Mouse (Mus musculus): ENCODE data around the gene Mid1. TPM values are rescaled to one million over a fixed set of nuclear protein-coding genes. Genes with fewer than 3 reads are reported as not detected.
"Not testable (repeated sequence)": the region's sequence is repeated elsewhere in the genome, so short reads cannot be mapped to it uniquely, and the experiment has no call there.

Mid1 gene
- polyA plus RNA-seq, 1 experiment from 2014 or later: 27.4 TPM

DNA sequence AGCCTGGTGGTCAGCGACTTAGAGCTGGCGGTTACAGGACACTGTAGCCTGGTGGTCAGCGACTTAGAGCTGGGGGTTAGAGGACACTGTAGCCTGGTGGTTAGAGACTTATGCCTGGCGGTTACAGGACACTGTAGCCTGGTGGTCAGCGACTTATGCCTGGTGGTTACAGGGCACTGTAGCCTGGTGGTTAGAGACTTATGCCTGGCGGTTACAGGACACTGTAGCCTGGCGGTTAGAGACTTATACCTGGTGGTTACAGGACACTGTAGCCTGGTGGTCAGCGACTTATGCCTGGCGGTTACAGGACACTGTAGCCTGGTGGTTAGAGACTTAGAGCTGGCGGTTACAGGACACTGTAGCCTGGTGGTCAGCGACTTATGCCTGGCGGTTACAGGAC is 330.9 kb downstream of the Mid1 start:
- peaks cover 31% of the 10 kb centered on the region for H3K36me3 ChIP-seq (ENCODE audit: control insufficient read depth, insufficient read depth, low read length)
- H3K4me1 ChIP-seq (replicated peaks; ENCODE audit: control insufficient read depth, insufficient read depth, low read length); H3K9ac ChIP-seq (ENCODE audit: low read length); H3K4me3 ChIP-seq (ENCODE audit: low read depth, low read length); H3K27me3 ChIP-seq (ENCODE audit: control insufficient read depth, insufficient read depth, low read length); H3K4me2 ChIP-seq (ENCODE audit: low read depth, low read length, severe bottlenecking); H3K27ac ChIP-seq (ENCODE audit: low read depth, low read length); DNase-seq (ENCODE audit: low spot score); ATAC-seq (replicated peaks; ENCODE audit: low FRiP score): not testable (repeated sequence)
- 89% methylated on average over 10 of the region's 12 CpGs for WGBS
- H3K9me3 ChIP-seq (ENCODE audit: control insufficient read depth, low read length): peaks cover 25% of the 10 kb centered on the region

DNA sequence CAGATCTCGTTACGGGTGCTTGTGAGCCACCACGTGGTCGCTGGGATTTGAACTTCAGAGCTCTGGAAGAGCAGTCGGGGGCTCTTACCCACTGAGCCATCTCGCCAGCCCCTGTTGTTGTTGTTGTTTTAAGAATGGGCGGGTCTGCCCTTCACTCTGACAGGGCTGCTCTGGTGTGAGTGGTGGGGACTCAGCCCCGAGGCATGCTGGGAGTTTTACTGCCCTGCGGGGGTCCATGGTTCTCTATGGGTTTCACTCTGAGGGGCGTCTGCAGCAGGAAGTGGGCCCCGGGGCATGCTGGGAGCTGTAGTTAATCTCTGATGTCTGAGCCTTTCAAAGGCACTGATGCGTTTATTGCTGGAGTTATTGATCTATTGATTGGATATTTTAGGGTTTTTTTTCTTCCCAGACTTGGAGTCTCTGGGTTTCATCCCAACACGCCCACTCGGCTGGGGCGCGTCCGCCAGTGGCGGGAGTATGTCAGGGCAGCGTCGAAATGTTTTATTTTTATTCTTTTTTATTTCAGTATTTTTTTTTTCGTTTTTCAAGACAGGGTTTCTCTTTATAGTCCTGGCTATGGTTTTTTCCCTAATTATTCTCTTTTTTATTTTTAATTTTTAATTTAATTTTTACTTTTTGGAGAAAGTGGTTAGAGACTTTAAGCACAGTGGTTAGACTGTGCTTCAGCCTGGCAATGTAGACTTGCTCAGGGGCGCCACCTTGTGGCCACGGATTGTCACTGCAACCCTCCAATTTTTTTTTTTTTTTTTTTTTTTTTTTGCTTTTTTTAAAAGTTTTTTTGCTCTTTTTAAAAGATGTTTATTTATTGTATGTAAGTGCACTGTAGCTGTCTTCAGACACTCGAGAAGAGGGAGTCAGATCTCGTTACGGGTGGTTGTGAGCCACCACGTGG is 332.6 kb downstream of the Mid1 start:
- Histone ChIP-seq H3K27ac (ENCODE audit: low read depth, low read length) (peak overlapping the region; percentile 7), H3K36me3 (ENCODE audit: control insufficient read depth, insufficient read depth, low read length) (peaks cover 26% of the 10 kb centered on the region; the same call in 1 of the 2 replicates), H3K9me3 (ENCODE audit: control insufficient read depth, low read length) (peaks cover 22% of the 10 kb centered on the region)
- H3K9ac ChIP-seq (ENCODE audit: low read length); H3K27me3 ChIP-seq (ENCODE audit: control insufficient read depth, insufficient read depth, low read length); H3K4me1 ChIP-seq (replicated peaks; ENCODE audit: control insufficient read depth, insufficient read depth, low read length); H3K4me2 ChIP-seq (ENCODE audit: low read depth, low read length, severe bottlenecking); H3K4me3 ChIP-seq (ENCODE audit: low read depth, low read length): not testable (repeated sequence)
- ATAC-seq (replicated peaks; ENCODE audit: low FRiP score) (peak; percentile 90), DNase-seq (ENCODE audit: low spot score) (peak; percentile 94)
- WGBS: 54% methylated on average over 27 of the region's 27 CpGs

- DNase-seq (ENCODE audit: low spot score): peak; percentile 90
- Histone ChIP-seq H3K36me3 (ENCODE audit: control insufficient read depth, insufficient read depth, low read length) (peaks cover 26% of the 10 kb centered on the region; the same call in 1 of the 2 replicates), H3K9me3 (ENCODE audit: control insufficient read depth, low read length) (peaks cover 22% of the 10 kb centered on the region)
- WGBS: 87% methylated on average over 66 of the region's 66 CpGs
- H3K4me3 ChIP-seq (ENCODE audit: low read depth, low read length); H3K4me1 ChIP-seq (replicated peaks; ENCODE audit: control insufficient read depth, insufficient read depth, low read length); H3K9ac ChIP-seq (ENCODE audit: low read length); H3K4me2 ChIP-seq (ENCODE audit: low read depth, low read length, severe bottlenecking); H3K27me3 ChIP-seq (ENCODE audit: control insufficient read depth, insufficient read depth, low read length); H3K27ac ChIP-seq (ENCODE audit: low read depth, low read length): not testable (repeated sequence)
- ATAC-seq (replicated peaks; ENCODE audit: low FRiP score): peak; percentile 77
Observed at GRCm38 (mm10) chrX:170018571-170019218, 333.7 kb downstream of the Mid1 start.

GRCm38 (mm10) chrX:170019219-170019953 is 334.4 kb downstream of the Mid1 start:
- not testable (repeated sequence) for H3K27ac ChIP-seq (ENCODE audit: low read depth, low read length)

DNA sequence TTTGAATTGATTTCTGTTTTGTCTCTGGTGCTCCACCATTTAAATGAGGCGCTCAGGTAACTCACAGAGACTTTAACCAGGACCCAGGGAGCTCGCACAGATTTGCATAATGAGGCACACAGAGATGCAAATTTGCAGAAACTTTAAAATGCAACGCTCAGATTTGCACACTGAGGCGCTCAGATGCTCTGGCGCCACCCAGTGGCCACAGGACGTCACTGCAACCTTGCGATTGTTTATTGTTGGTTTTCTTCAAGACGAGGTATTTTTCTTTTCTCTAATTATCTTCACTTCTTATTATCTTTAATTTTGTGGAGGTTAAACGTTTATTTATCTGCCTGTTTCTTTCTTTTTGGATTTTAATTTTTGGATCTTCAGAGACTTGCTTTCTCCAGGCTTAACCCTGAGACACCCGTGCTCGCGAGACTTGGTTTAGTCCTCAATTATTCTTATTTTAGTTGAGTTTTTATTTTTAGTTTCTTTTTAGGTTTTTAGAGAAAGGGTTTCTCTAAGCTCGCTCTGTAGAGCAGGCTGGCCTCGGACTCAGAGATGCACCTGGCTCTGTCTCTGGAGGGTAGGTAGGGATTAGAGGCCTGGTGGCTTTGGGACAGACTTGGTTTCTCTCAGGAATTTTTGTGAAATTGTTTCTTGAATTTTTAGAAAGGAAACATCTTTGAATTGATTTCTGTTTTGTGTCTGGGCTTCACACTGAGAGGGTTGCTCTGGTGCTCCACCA is 335.1 kb downstream of the Mid1 start:
- not testable (repeated sequence) for H3K9ac ChIP-seq (ENCODE audit: low read length); H3K27me3 ChIP-seq (ENCODE audit: control insufficient read depth, insufficient read depth, low read length); ATAC-seq (replicated peaks; ENCODE audit: low FRiP score); H3K4me2 ChIP-seq (ENCODE audit: low read depth, low read length, severe bottlenecking); H3K4me3 ChIP-seq (ENCODE audit: low read depth, low read length); H3K4me1 ChIP-seq (replicated peaks; ENCODE audit: control insufficient read depth, insufficient read depth, low read length)
- Histone ChIP-seq H3K27ac (ENCODE audit: low read depth, low read length) (peak overlapping the region; percentile 19; the same call in 1 of the 2 replicates), H3K36me3 (ENCODE audit: control insufficient read depth, insufficient read depth, low read length) (peaks cover 26% of the 10 kb centered on the region; the same call in 1 of the 2 replicates), H3K9me3 (ENCODE audit: control insufficient read depth, low read length) (peaks cover 22% of the 10 kb centered on the region)
- peak; percentile 60 for DNase-seq (ENCODE audit: low spot score)
- 56% methylated on average over 14 of the region's 14 CpGs for whole genome bisulfite sequencing

More at GRCm38 (mm10) chrX:170019219-170019953, 334.4 kb downstream of the Mid1 start:
- H3K9me3 ChIP-seq (ENCODE audit: control insufficient read depth, low read length): peaks cover 22% of the 10 kb centered on the region
- H3K4me2 ChIP-seq (ENCODE audit: low read depth, low read length, severe bottlenecking); H3K4me3 ChIP-seq (ENCODE audit: low read depth, low read length); H3K27me3 ChIP-seq (ENCODE audit: control insufficient read depth, insufficient read depth, low read length); H3K4me1 ChIP-seq (replicated peaks; ENCODE audit: control insufficient read depth, insufficient read depth, low read length); H3K9ac ChIP-seq (ENCODE audit: low read length): not testable (repeated sequence)
- 85% methylated on average over 30 of the region's 30 CpGs for WGBS
- DNase-seq (ENCODE audit: low spot score): peak; percentile 84
- peaks cover 26% of the 10 kb centered on the region; the same call in 1 of the 2 replicates for H3K36me3 ChIP-seq (ENCODE audit: control insufficient read depth, insufficient read depth, low read length)
- ATAC-seq (replicated peaks; ENCODE audit: low FRiP score): peak; percentile 48

DNA sequence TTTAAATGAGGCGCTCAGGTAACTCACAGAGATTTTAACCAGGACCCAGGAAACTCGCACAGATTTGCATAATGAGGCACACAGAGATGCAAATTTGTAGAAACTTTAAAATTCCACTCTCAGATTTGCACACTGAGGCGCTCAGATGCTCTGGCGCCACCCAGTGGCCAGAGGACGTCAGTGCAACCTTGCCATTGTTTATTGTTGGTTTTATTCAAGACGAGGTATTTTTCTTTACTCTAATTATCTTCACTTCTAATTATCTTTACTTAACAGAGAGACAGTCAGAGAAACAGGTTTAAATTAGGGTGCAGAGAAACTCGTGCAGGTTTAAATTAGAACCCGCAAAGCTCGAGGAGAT is 335.7 kb downstream of the Mid1 start:
- WGBS: 47% methylated on average over 9 of the region's 9 CpGs
- Histone ChIP-seq H3K9me3 (ENCODE audit: control insufficient read depth, low read length) (peaks cover 22% of the 10 kb centered on the region), H3K36me3 (ENCODE audit: control insufficient read depth, insufficient read depth, low read length) (peaks cover 26% of the 10 kb centered on the region; the same call in 1 of the 2 replicates)
- H3K4me1 ChIP-seq (replicated peaks; ENCODE audit: control insufficient read depth, insufficient read depth, low read length); H3K4me2 ChIP-seq (ENCODE audit: low read depth, low read length, severe bottlenecking); H3K27ac ChIP-seq (ENCODE audit: low read depth, low read length); H3K4me3 ChIP-seq (ENCODE audit: low read depth, low read length); H3K27me3 ChIP-seq (ENCODE audit: control insufficient read depth, insufficient read depth, low read length); H3K9ac ChIP-seq (ENCODE audit: low read length): not testable (repeated sequence)
- ATAC-seq (replicated peaks; ENCODE audit: low FRiP score) (0 out of 2 replicates have a peak, but pooled peaks have one; percentile 3), DNase-seq (ENCODE audit: low spot score) (peak; percentile 89)

DNA sequence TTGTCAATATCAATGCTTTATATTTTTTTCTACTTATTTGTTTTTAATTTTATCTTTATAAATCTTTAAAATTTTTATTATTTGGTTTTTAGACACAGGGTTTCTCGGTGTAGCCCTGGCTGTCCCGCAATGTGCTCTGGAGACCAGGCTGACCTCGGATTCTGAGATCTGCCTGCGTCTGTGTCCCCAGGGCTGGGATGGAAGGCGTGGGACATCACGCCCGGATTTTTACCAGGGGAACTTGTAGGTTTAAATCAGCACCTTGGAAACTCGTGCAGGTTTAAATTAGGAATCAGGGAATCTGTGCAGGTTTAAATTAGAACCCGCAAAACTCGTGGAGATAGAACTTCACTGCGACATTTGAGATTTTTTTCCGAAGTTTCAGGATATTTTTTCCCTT is 336.2 kb downstream of the Mid1 start:
- not testable (repeated sequence) for H3K4me2 ChIP-seq (ENCODE audit: low read depth, low read length, severe bottlenecking); H3K4me3 ChIP-seq (ENCODE audit: low read depth, low read length); ATAC-seq (replicated peaks; ENCODE audit: low FRiP score); H3K27me3 ChIP-seq (ENCODE audit: control insufficient read depth, insufficient read depth, low read length); H3K9ac ChIP-seq (ENCODE audit: low read length); H3K4me1 ChIP-seq (replicated peaks; ENCODE audit: control insufficient read depth, insufficient read depth, low read length); H3K27ac ChIP-seq (ENCODE audit: low read depth, low read length)
- Histone ChIP-seq H3K9me3 (ENCODE audit: control insufficient read depth, low read length) (peaks cover 22% of the 10 kb centered on the region), H3K36me3 (ENCODE audit: control insufficient read depth, insufficient read depth, low read length) (peaks cover 26% of the 10 kb centered on the region; the same call in 1 of the 2 replicates)
- peak; percentile 71 for DNase-seq (ENCODE audit: low spot score)
- 77% methylated on average over 12 of the region's 12 CpGs for WGBS
